Mouse (Mus musculus): ENCODE data around the gene Cadm1. TPM values are rescaled to one million over a fixed set of nuclear protein-coding genes. Genes with fewer than 3 reads are reported as not detected.
A peak's percentile ranks its signal among the peaks of the same experiment; 100 is the strongest.

Cadm1 gene
- polyA plus RNA-seq, 1 experiment from 2014 or later = 218 TPM

GRCm38 (mm10) chr9:47778438-47778837 lies 248.5 kb downstream of the Cadm1 start:
- H3K36me3 ChIP-seq (ENCODE audit: control insufficient read depth, insufficient read depth, low read length) = no peaks in the 10 kb centered on the region
- no peak overlapping the region for H3K9ac ChIP-seq (ENCODE audit: low read depth, low read length)
- no peak overlapping the region for H3K4me3 ChIP-seq (ENCODE audit: low read length)
- 38% methylated on average over 11 of the region's 11 CpGs for WGBS
- no peak for ATAC-seq
- peaks cover 17% of the 10 kb centered on the region for H3K4me1 ChIP-seq (ENCODE audit: control insufficient read depth, insufficient read depth, low read depth, low read length)
- H3K4me2 ChIP-seq (ENCODE audit: low read length) = no peak overlapping the region
- H3K27ac ChIP-seq (ENCODE audit: low read depth, low read length) = no peak overlapping the region
- no peaks in the 10 kb centered on the region for H3K9me3 ChIP-seq (ENCODE audit: control insufficient read depth, low read length)
- no peaks in the 10 kb centered on the region for H3K27me3 ChIP-seq (replicated peaks; ENCODE audit: control insufficient read depth, insufficient read depth, low read length)

- no peak overlapping the region for H3K9ac ChIP-seq (ENCODE audit: low read depth, low read length)
- 69% methylated on average over 6 of the region's 6 CpGs for WGBS
- no peak overlapping the region for H3K4me2 ChIP-seq (ENCODE audit: low read length)
- H3K27me3 ChIP-seq (replicated peaks; ENCODE audit: control insufficient read depth, insufficient read depth, low read length) = no peaks in the 10 kb centered on the region
- H3K9me3 ChIP-seq (ENCODE audit: control insufficient read depth, low read length) = no peaks in the 10 kb centered on the region
- H3K4me1 ChIP-seq (ENCODE audit: control insufficient read depth, insufficient read depth, low read depth, low read length) = peaks cover 17% of the 10 kb centered on the region
- ATAC-seq = no peak
- no peak overlapping the region for H3K4me3 ChIP-seq (ENCODE audit: low read length)
- no peaks in the 10 kb centered on the region for H3K36me3 ChIP-seq (ENCODE audit: control insufficient read depth, insufficient read depth, low read length)
- H3K27ac ChIP-seq (ENCODE audit: low read depth, low read length) = no peak overlapping the region
Observed at GRCm38 (mm10) chr9:47779291-47779690, 249.3 kb downstream of the Cadm1 start.

- peaks cover 5% of the 10 kb centered on the region for H3K4me1 ChIP-seq (ENCODE audit: control insufficient read depth, insufficient read depth, low read depth, low read length)
- no peaks in the 10 kb centered on the region for H3K9me3 ChIP-seq (ENCODE audit: control insufficient read depth, low read length)
- no peak overlapping the region for H3K4me2 ChIP-seq (ENCODE audit: low read length)
- H3K27ac ChIP-seq (ENCODE audit: low read depth, low read length) = no peak overlapping the region
- no peak overlapping the region for H3K9ac ChIP-seq (ENCODE audit: low read depth, low read length)
- H3K27me3 ChIP-seq (replicated peaks; ENCODE audit: control insufficient read depth, insufficient read depth, low read length) = no peaks in the 10 kb centered on the region
- 72% methylated on average over 3 of the region's 3 CpGs for WGBS
- no peak overlapping the region for H3K4me3 ChIP-seq (ENCODE audit: low read length)
- no peak for ATAC-seq
- H3K36me3 ChIP-seq (ENCODE audit: control insufficient read depth, insufficient read depth, low read length) = no peaks in the 10 kb centered on the region
Observed at GRCm38 (mm10) chr9:47786642-47787041, 256.7 kb downstream of the Cadm1 start.

- Histone ChIP-seq H3K9ac (ENCODE audit: low read depth, low read length) (no peak overlapping the region), H3K27ac (ENCODE audit: low read depth, low read length) (no peak overlapping the region), H3K9me3 (ENCODE audit: control insufficient read depth, low read length) (no peaks in the 10 kb centered on the region), H3K4me1 (ENCODE audit: control insufficient read depth, insufficient read depth, low read depth, low read length) (peaks cover 4% of the 10 kb centered on the region), H3K4me3 (ENCODE audit: low read length) (no peak overlapping the region), H3K27me3 (replicated peaks; ENCODE audit: control insufficient read depth, insufficient read depth, low read length) (no peaks in the 10 kb centered on the region), H3K4me2 (ENCODE audit: low read length) (no peak overlapping the region), H3K36me3 (ENCODE audit: control insufficient read depth, insufficient read depth, low read length) (peaks cover 10% of the 10 kb centered on the region; the same call in 1 of the 2 replicates)
- 77% methylated on average over 5 of the region's 5 CpGs for WGBS
- ATAC-seq = peak; percentile 76
Observed at GRCm38 (mm10) chr9:47798478-47798877, 268.5 kb downstream of the Cadm1 start.

- Histone ChIP-seq H3K27me3 (replicated peaks; ENCODE audit: control insufficient read depth, insufficient read depth, low read length) (no peaks in the 10 kb centered on the region), H3K4me1 (ENCODE audit: control insufficient read depth, insufficient read depth, low read depth, low read length) (peaks cover 9% of the 10 kb centered on the region), H3K9ac (ENCODE audit: low read depth, low read length) (no peak overlapping the region), H3K36me3 (ENCODE audit: control insufficient read depth, insufficient read depth, low read length) (peaks cover 6% of the 10 kb centered on the region; the same call in 1 of the 2 replicates), H3K4me2 (ENCODE audit: low read length) (no peak overlapping the region), H3K9me3 (ENCODE audit: control insufficient read depth, low read length) (no peaks in the 10 kb centered on the region), H3K4me3 (ENCODE audit: low read length) (no peak overlapping the region), H3K27ac (ENCODE audit: low read depth, low read length) (no peak overlapping the region)
- WGBS = 76% methylated on average over 4 of the region's 4 CpGs
- no peak for ATAC-seq
Observed at GRCm38 (mm10) chr9:47801242-47801641, 271.3 kb downstream of the Cadm1 start.

- H3K4me2 ChIP-seq (ENCODE audit: low read length) = no peak overlapping the region
- ATAC-seq = no peak
- peaks cover 9% of the 10 kb centered on the region for H3K4me1 ChIP-seq (ENCODE audit: control insufficient read depth, insufficient read depth, low read depth, low read length)
- H3K27me3 ChIP-seq (replicated peaks; ENCODE audit: control insufficient read depth, insufficient read depth, low read length) = no peaks in the 10 kb centered on the region
- no peak overlapping the region for H3K9ac ChIP-seq (ENCODE audit: low read depth, low read length)
- 90% methylated on average over 4 of the region's 4 CpGs for WGBS
- no peak overlapping the region for H3K27ac ChIP-seq (ENCODE audit: low read depth, low read length)
- no peak overlapping the region for H3K4me3 ChIP-seq (ENCODE audit: low read length)
- H3K36me3 ChIP-seq (ENCODE audit: control insufficient read depth, insufficient read depth, low read length) = peaks cover 6% of the 10 kb centered on the region; the same call in 1 of the 2 replicates
- H3K9me3 ChIP-seq (ENCODE audit: control insufficient read depth, low read length) = no peaks in the 10 kb centered on the region
Observed at GRCm38 (mm10) chr9:47802527-47802926, 272.6 kb downstream of the Cadm1 start.

- Histone ChIP-seq H3K4me3 (ENCODE audit: low read length) (no peak overlapping the region), H3K36me3 (ENCODE audit: control insufficient read depth, insufficient read depth, low read length) (peaks cover 6% of the 10 kb centered on the region; the same call in 1 of the 2 replicates), H3K4me1 (ENCODE audit: control insufficient read depth, insufficient read depth, low read depth, low read length) (peaks cover 9% of the 10 kb centered on the region), H3K27ac (ENCODE audit: low read depth, low read length) (peak overlapping the region; percentile 14; the same call in 1 of the 2 replicates), H3K9ac (ENCODE audit: low read depth, low read length) (no peak overlapping the region), H3K27me3 (replicated peaks; ENCODE audit: control insufficient read depth, insufficient read depth, low read length) (no peaks in the 10 kb centered on the region), H3K9me3 (ENCODE audit: control insufficient read depth, low read length) (no peaks in the 10 kb centered on the region), H3K4me2 (ENCODE audit: low read length) (no peak overlapping the region)
- ATAC-seq = no peak
- whole genome bisulfite sequencing = 45% methylated on average over 13 of the region's 13 CpGs
Observed at GRCm38 (mm10) chr9:47803531-47804105, 273.6 kb downstream of the Cadm1 start.

- H3K4me3 ChIP-seq (ENCODE audit: low read length) = no peak overlapping the region
- ATAC-seq = no peak
- H3K36me3 ChIP-seq (ENCODE audit: control insufficient read depth, insufficient read depth, low read length) = no peaks in the 10 kb centered on the region
- no peak overlapping the region for H3K9ac ChIP-seq (ENCODE audit: low read depth, low read length)
- no peaks in the 10 kb centered on the region for H3K27me3 ChIP-seq (replicated peaks; ENCODE audit: control insufficient read depth, insufficient read depth, low read length)
- H3K4me1 ChIP-seq (ENCODE audit: control insufficient read depth, insufficient read depth, low read depth, low read length) = peaks cover 9% of the 10 kb centered on the region
- WGBS = 62% methylated on average over 7 of the region's 7 CpGs
- no peaks in the 10 kb centered on the region for H3K9me3 ChIP-seq (ENCODE audit: control insufficient read depth, low read length)
- H3K4me2 ChIP-seq (ENCODE audit: low read length) = no peak overlapping the region
- H3K27ac ChIP-seq (ENCODE audit: low read depth, low read length) = no peak overlapping the region
Observed at GRCm38 (mm10) chr9:47805658-47806057, 275.7 kb downstream of the Cadm1 start.

GRCm38 (mm10) chr9:47825668-47826067 lies 295.7 kb downstream of the Cadm1 start:
- Histone ChIP-seq H3K4me1 (ENCODE audit: control insufficient read depth, insufficient read depth, low read depth, low read length) (peaks cover 14% of the 10 kb centered on the region), H3K36me3 (ENCODE audit: control insufficient read depth, insufficient read depth, low read length) (no peaks in the 10 kb centered on the region), H3K27me3 (replicated peaks; ENCODE audit: control insufficient read depth, insufficient read depth, low read length) (no peaks in the 10 kb centered on the region), H3K9ac (ENCODE audit: low read depth, low read length) (no peak overlapping the region), H3K9me3 (ENCODE audit: control insufficient read depth, low read length) (no peaks in the 10 kb centered on the region), H3K4me3 (ENCODE audit: low read length) (no peak overlapping the region), H3K4me2 (ENCODE audit: low read length) (no peak overlapping the region), H3K27ac (ENCODE audit: low read depth, low read length) (no peak overlapping the region)
- no peak for ATAC-seq
- 66% methylated on average over 4 of the region's 4 CpGs for WGBS

All from hindbrain, embryonic 16.5 days (tissue).